Mouse (Mus musculus) lung, embryonic 14.5 days (tissue): ENCODE measurements around the gene Pon1. TPM values are rescaled to one million over a fixed set of nuclear protein-coding genes. Genes with fewer than 3 reads are reported as not detected.

ENCODE experiments used
- ATAC-seq: fragments of 200-750 bp; cut with Nextera tagmentation; 2 replicates; pipeline ENCODE4 v1.8.0; 2017; ENCODE audit warnings: mild to moderate bottlenecking, moderate TSS enrichment, moderate library complexity; ENCODE audit not compliant: insufficient read depth
- DNase-seq: peaks from one replicate; pipeline ENCODE4 v3.0.0-alpha.2; 2015
- H3K27ac ChIP-seq: fragments of 300-500 bp; sonication (generic); 2 replicates; pipeline ENCODE4 v1.5.1; 2014; ENCODE audit warnings: low read depth, mild to moderate bottlenecking, moderate library complexity
- H3K27me3 ChIP-seq: fragments of 300-500 bp; sonication (generic); 2 replicates; pipeline ENCODE4 v1.6.1; 2014; ENCODE audit warnings: low read length, control low read depth; ENCODE audit not compliant: insufficient read depth
- H3K36me3 ChIP-seq: fragments of 300-500 bp; sonication (generic); 2 replicates; pipeline ENCODE4 v1.6.1; 2014; ENCODE audit warnings: control low read depth; ENCODE audit not compliant: insufficient read depth
- H3K4me1 ChIP-seq: fragments of 300-500 bp; sonication (generic); 2 replicates; pipeline ENCODE4 v1.6.1; 2014; ENCODE audit warnings: antibody characterized with exemption, control low read depth; ENCODE audit not compliant: insufficient read depth
- H3K4me2 ChIP-seq: fragments of 300-500 bp; sonication (generic); 2 replicates; pipeline ENCODE4 v1.6.1; 2014; ENCODE audit warnings: mild to moderate bottlenecking
- H3K4me3 ChIP-seq: fragments of 300-500 bp; sonication (generic); 2 replicates; pipeline ENCODE4 v1.5.1; 2014; ENCODE audit warnings: low read depth, low read length
- H3K9ac ChIP-seq: fragments of 300-500 bp; sonication (generic); 2 replicates; pipeline ENCODE4 v1.6.1; 2014
- H3K9me3 ChIP-seq: fragments of 300-500 bp; sonication (generic); 2 replicates; pipeline ENCODE4 v1.6.1; 2016; ENCODE audit warnings: low read depth, low read length, control low read depth
- CTCF ChIP-seq: IDR thresholded peaks from 2 replicates; pipeline ENCODE4 v1.5.1; 2016; ENCODE audit warnings: antibody characterized with exemption, low read depth
- WGBS: fragments of 180-500 bp; shearing (Covaris S2); extraction: QIAGEN DNeasy Blood & Tissue Kit; methylation state at CpG from one replicate; pipeline ENCODE4 v1.1.7; 2014; 5-methylcytosine and 5-hydroxymethylcytosine counted together
- polyA plus RNA-seq: library from polyadenylated mRNA; unstranded; fragments of >200 nt; fragmentation: Nextera tagmentation; extraction: Ambion mirVana; gene quantifications from 2 replicates; pipeline ENCODE4 v1.2.1, GENCODE M21; 2014

Pon1 gene
- polyA plus RNA-seq, 1 experiment from 2014 or later: not detected

GRCm38 (mm10) chr6:5164855-5165254 is 28.9 kb downstream of the Pon1 start:
- 71% methylated on average over 9 of the region's 9 CpGs for WGBS
- H3K9me3 ChIP-seq: no peaks in the 10 kb centered on the region
- H3K4me1 ChIP-seq: no peaks in the 10 kb centered on the region
- H3K36me3 ChIP-seq: peaks cover 3% of the 10 kb centered on the region; the same call in 1 of the 2 replicates
- H3K9ac ChIP-seq: no peak overlapping the region
- no peak overlapping the region for H3K4me3 ChIP-seq
- H3K27ac ChIP-seq: no peak overlapping the region
- TF ChIP-seq CTCF: no peak
- DNase-seq: no peak
- no peaks in the 10 kb centered on the region for H3K27me3 ChIP-seq
- no peak overlapping the region for H3K4me2 ChIP-seq
- no peak for ATAC-seq

- H3K4me1 ChIP-seq: no peaks in the 10 kb centered on the region
- no peaks in the 10 kb centered on the region for H3K27me3 ChIP-seq
- H3K4me3 ChIP-seq: no peak overlapping the region
- no peak overlapping the region for H3K27ac ChIP-seq
- H3K36me3 ChIP-seq: peaks cover 6% of the 10 kb centered on the region; the same call in 1 of the 2 replicates
- DNase-seq: no peak
- ATAC-seq: no peak
- H3K9me3 ChIP-seq: no peaks in the 10 kb centered on the region
- TF ChIP-seq CTCF: no peak
- no peak overlapping the region for H3K9ac ChIP-seq
- no peak overlapping the region for H3K4me2 ChIP-seq
- 90% methylated on average over 14 of the region's 14 CpGs for WGBS
Observed at GRCm38 (mm10) chr6:5163507-5164144, 30.1 kb downstream of the Pon1 start.

- no peak for ATAC-seq
- Histone ChIP-seq H3K4me3 (no peak overlapping the region), H3K4me2 (no peak overlapping the region), H3K9ac (no peak overlapping the region), H3K36me3 (peaks cover 6% of the 10 kb centered on the region; the same call in 1 of the 2 replicates), H3K27me3 (no peaks in the 10 kb centered on the region), H3K9me3 (no peaks in the 10 kb centered on the region), H3K27ac (no peak overlapping the region), H3K4me1 (no peaks in the 10 kb centered on the region)
- TF ChIP-seq CTCF: no peak
- 63% methylated on average over 6 of the region's 6 CpGs for WGBS
- DNase-seq: no peak
Observed at GRCm38 (mm10) chr6:5162052-5162451, 31.7 kb downstream of the Pon1 start.

- 68% methylated on average over 7 of the region's 7 CpGs for WGBS
- Histone ChIP-seq H3K27me3 (no peaks in the 10 kb centered on the region), H3K9ac (no peak overlapping the region), H3K4me2 (no peak overlapping the region), H3K4me1 (no peaks in the 10 kb centered on the region), H3K4me3 (no peak overlapping the region), H3K36me3 (peaks cover 6% of the 10 kb centered on the region; the same call in 1 of the 2 replicates), H3K27ac (no peak overlapping the region), H3K9me3 (no peaks in the 10 kb centered on the region)
- no peak for TF ChIP-seq CTCF
- ATAC-seq (no peak), DNase-seq (peak; percentile 55)
Observed at GRCm38 (mm10) chr6:5159385-5159791, 34.4 kb downstream of the Pon1 start.

- WGBS: 68% methylated on average over 6 of the region's 6 CpGs
- no peak overlapping the region for H3K9ac ChIP-seq
- no peak overlapping the region for H3K4me2 ChIP-seq
- peaks cover 6% of the 10 kb centered on the region; the same call in 1 of the 2 replicates for H3K36me3 ChIP-seq
- no peaks in the 10 kb centered on the region for H3K4me1 ChIP-seq
- ATAC-seq: no peak
- no peaks in the 10 kb centered on the region for H3K27me3 ChIP-seq
- no peak for TF ChIP-seq CTCF
- H3K27ac ChIP-seq: peak overlapping the region; percentile 63; the same call in 1 of the 2 replicates
- no peaks in the 10 kb centered on the region for H3K9me3 ChIP-seq
- DNase-seq: peak; percentile 30
- no peak overlapping the region for H3K4me3 ChIP-seq
Observed at GRCm38 (mm10) chr6:5156541-5157425, 37.0 kb downstream of the Pon1 start.

GRCm38 (mm10) chr6:5155313-5155927 is 38.3 kb downstream of the Pon1 start:
- H3K4me3 ChIP-seq: no peak overlapping the region
- no peak overlapping the region for H3K27ac ChIP-seq
- DNase-seq (no peak), ATAC-seq (no peak; the same call in 1 of the 2 replicates)
- no peak overlapping the region for H3K9ac ChIP-seq
- H3K4me2 ChIP-seq: no peak overlapping the region
- WGBS: 86% methylated on average over 1 of the region's 1 CpGs
- H3K36me3 ChIP-seq: peaks cover 6% of the 10 kb centered on the region; the same call in 1 of the 2 replicates
- no peaks in the 10 kb centered on the region for H3K9me3 ChIP-seq
- H3K27me3 ChIP-seq: no peaks in the 10 kb centered on the region
- TF ChIP-seq CTCF: no peak
- H3K4me1 ChIP-seq: 0 out of 2 replicates have a peak, but pooled peaks cover 3% of the 10 kb centered on the region
